Mouse (Mus musculus) heart, adult 2 months (tissue): ENCODE measurements around the gene Ppm1h.

Experiments used
- CTCF ChIP-seq: fragments of 200-600 bp; IDR thresholded peaks from 2 replicates; pipeline ENCODE4 v1.8.1; 2022; ENCODE audit warnings: antibody characterized with exemption, mild to moderate bottlenecking, moderate library complexity
- EP300 ChIP-seq: fragments of 200-500 bp; IDR thresholded peaks from 2 replicates; pipeline ENCODE4 v1.6.1; 2011; ENCODE audit warnings: low read depth, low read length, control low read depth; ENCODE audit not compliant: insufficient read depth
- POLR2A ChIP-seq: fragments of 200-500 bp; IDR thresholded peaks from 2 replicates; pipeline ENCODE4 v1.6.1; 2011; ENCODE audit warnings: mild to moderate bottlenecking, low read depth, low read length, control low read depth; ENCODE audit not compliant: insufficient read depth

- TF ChIP-seq POLR2A, result no peak
- TF ChIP-seq CTCF, result no peak
- TF ChIP-seq EP300, result no peak
These were observed 301.6 kb downstream of the Ppm1h start for GRCm38 (mm10) chr10:122980123-122980522.
